Mouse (Mus musculus) testis, adult 2 months (tissue): ENCODE measurements at regions not wholly inside any gene's neighbourhood (a gene's known extent, or its start where the extent isn't known, plus 50 kb on each side); places are given as distances from the start of the nearest gene placed in this dataset.

Source experiments
- CTCF ChIP-seq: fragments of 200-500 bp; IDR thresholded peaks from 2 replicates; pipeline ENCODE4 v1.5.1; 2012; ENCODE audit warnings: low read depth, mild to moderate bottlenecking, inconsistent platforms, low read length, moderate library complexity; ENCODE audit not compliant: control insufficient read depth, insufficient read depth, insufficient replicate concordance
- POLR2A ChIP-seq: fragments of 200-500 bp; IDR thresholded peaks from 2 replicates; pipeline ENCODE4 v1.6.1; 2012; ENCODE audit warnings: low read depth, mild to moderate bottlenecking, inconsistent platforms, low read length, moderate library complexity; ENCODE audit not compliant: control insufficient read depth

DNA sequence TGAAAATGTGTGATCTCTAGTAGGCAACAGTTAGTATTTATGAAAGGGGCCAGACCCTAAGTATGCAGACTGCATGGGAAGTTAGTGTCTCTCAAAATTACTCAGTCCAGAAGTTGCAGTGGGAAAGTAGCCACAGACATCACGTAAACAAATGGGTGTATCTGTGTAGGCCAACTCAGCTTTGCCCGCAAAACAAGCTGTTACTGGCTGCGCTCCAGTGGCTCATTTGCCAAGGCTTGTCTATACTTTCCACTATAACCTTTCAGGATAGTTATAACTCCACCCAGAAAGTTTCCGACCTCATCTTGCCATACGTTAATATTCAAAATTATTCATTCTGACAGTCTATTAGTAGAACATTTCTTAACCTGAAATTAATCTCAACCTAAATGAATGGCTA, 222.4 kb upstream of the Atp2b1 start:
- TF ChIP-seq POLR2A (no peak), CTCF (no peak)
